Mouse (Mus musculus): ENCODE data around the gene Mob4.

- TF ChIP-seq POLR2A (IDR thresholded peaks at IDR 0.05; ENCODE audit: extremely low read depth, insufficient read depth, low read length) (no peak), CTCF (IDR thresholded peaks at IDR 0.05; ENCODE audit: extremely low read depth, insufficient read depth, low read length) (no peak)
Measured at GRCm38 (mm10) chr1:55092056-55092455, 39.0 kb upstream of the Mob4 start.

All from cortical plate, adult 2 months (tissue).